Mouse (Mus musculus) intestine, postnatal 0 days (tissue): ENCODE results near the gene Cmklr1. TPM values are rescaled to one million over a fixed set of nuclear protein-coding genes. Genes with fewer than 3 reads are reported as not detected.

ENCODE experiments used
- ATAC-seq: fragments of 200-750 bp; cut with Nextera tagmentation; 2 replicates; pipeline ENCODE4 v1.8.0; 2017; ENCODE audit warnings: mild to moderate bottlenecking, moderate TSS enrichment, moderate library complexity
- H3K27ac ChIP-seq: fragments of 300-500 bp; sonication (generic); 2 replicates; pipeline ENCODE4 v1.5.1; 2014; ENCODE audit warnings: mild to moderate bottlenecking, low read depth, low read length, moderate library complexity
- H3K27me3 ChIP-seq: fragments of 300-500 bp; sonication (generic); replicated peaks from 2 replicates; pipeline ENCODE4 v1.6.1; 2014; ENCODE audit warnings: low read length, mixed read lengths; ENCODE audit not compliant: control insufficient read depth, insufficient read depth
- H3K36me3 ChIP-seq: fragments of 300-500 bp; sonication (generic); 2 replicates; pipeline ENCODE4 v1.6.1; 2014; ENCODE audit warnings: mild to moderate bottlenecking, moderate library complexity; ENCODE audit not compliant: control insufficient read depth, insufficient read depth
- H3K4me1 ChIP-seq: fragments of 300-500 bp; sonication (generic); replicated peaks from 2 replicates; pipeline ENCODE4 v1.6.1; 2014; ENCODE audit warnings: antibody characterized with exemption, low read length, mixed read lengths; ENCODE audit not compliant: control insufficient read depth, insufficient read depth
- H3K4me2 ChIP-seq: fragments of 300-500 bp; sonication (generic); replicated peaks from 2 replicates; pipeline ENCODE4 v1.6.1; 2014; ENCODE audit warnings: low read depth, mild to moderate bottlenecking, moderate library complexity
- H3K4me3 ChIP-seq: fragments of 300-500 bp; sonication (generic); 2 replicates; pipeline ENCODE4 v1.5.1; 2014; ENCODE audit warnings: low read depth, low read length
- H3K9ac ChIP-seq: fragments of 300-500 bp; sonication (generic); 2 replicates; pipeline ENCODE4 v1.6.1; 2014; ENCODE audit warnings: mild to moderate bottlenecking, low read depth, low read length
- H3K9me3 ChIP-seq: fragments of 300-500 bp; sonication (generic); 2 replicates; pipeline ENCODE4 v1.6.1; 2016; ENCODE audit warnings: mixed run types; ENCODE audit not compliant: control insufficient read depth
- CTCF ChIP-seq: sonication (generic); IDR thresholded peaks from 2 replicates; pipeline ENCODE4 v1.5.1; 2016; ENCODE audit warnings: low read depth, mild to moderate bottlenecking, control low read depth, antibody characterized with exemption, moderate library complexity
- WGBS: fragments of 180-500 bp; shearing (Covaris S2); extraction: QIAGEN DNeasy Blood & Tissue Kit; methylation state at CpG from one replicate; pipeline ENCODE4 v1.1.7; 2014; 5-methylcytosine and 5-hydroxymethylcytosine counted together
- polyA plus RNA-seq: library from polyadenylated mRNA; unstranded; fragments of >200 nt; fragmentation: Nextera tagmentation; extraction: Ambion mirVana; gene quantifications from 2 replicates; pipeline ENCODE4 v1.2.1, GENCODE M21; 2015

The Cmklr1 gene
- polyA plus RNA-seq, 1 experiment from 2014 or later, result 2.1 TPM

DNA sequence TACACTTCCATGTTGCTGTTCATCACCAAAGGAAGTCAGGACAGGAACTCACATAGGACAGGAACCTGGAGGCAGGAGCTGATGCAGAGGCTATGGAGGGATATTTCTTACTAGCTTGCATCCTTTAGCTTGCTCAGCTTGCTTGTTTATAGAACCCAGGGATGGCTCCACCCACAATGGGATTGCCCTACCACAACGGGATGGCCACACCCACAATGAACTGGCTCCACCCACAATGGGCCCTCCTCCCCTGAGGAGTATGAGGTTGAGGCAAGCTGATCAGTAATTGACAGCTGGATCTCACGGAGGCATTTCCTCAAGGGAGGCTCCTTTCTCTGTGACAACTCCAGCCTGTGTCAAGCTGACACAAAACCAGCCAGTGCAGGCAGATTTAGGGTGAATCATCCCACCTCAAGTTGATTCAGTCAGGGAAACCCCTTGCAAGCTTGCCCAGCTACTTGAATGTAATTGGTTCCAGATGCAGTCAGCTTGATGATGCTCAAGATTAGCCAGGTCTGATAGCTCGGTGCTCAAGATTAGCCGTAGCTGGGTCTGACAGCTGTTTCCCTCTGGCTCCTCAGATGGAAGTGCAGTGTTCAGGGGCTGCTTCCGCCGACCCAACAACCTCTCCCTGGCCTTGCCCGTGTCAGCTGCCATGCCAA, 80.0 kb downstream of the Cmklr1 start:
- H3K4me2 ChIP-seq, result no peak overlapping the region
- H3K27me3 ChIP-seq, result no peaks in the 10 kb centered on the region
- H3K9me3 ChIP-seq, result no peaks in the 10 kb centered on the region
- no peak overlapping the region for H3K4me3 ChIP-seq
- ATAC-seq, result no peak
- H3K9ac ChIP-seq, result no peak overlapping the region
- 51% methylated on average over 7 of the region's 7 CpGs for WGBS
- no peaks in the 10 kb centered on the region for H3K4me1 ChIP-seq
- H3K27ac ChIP-seq, result no peak overlapping the region
- H3K36me3 ChIP-seq, result no peaks in the 10 kb centered on the region; the same call in 1 of the 2 replicates
- no peak for TF ChIP-seq CTCF

GRCm38 (mm10) chr5:113565858-113566257, 84.4 kb downstream of the Cmklr1 start:
- H3K4me3 ChIP-seq, result no peak overlapping the region
- H3K36me3 ChIP-seq, result no peaks in the 10 kb centered on the region
- H3K27ac ChIP-seq, result no peak overlapping the region
- no peaks in the 10 kb centered on the region for H3K9me3 ChIP-seq
- H3K9ac ChIP-seq, result no peak overlapping the region
- H3K27me3 ChIP-seq, result no peaks in the 10 kb centered on the region
- no peaks in the 10 kb centered on the region for H3K4me1 ChIP-seq
- WGBS, result 63% methylated on average over 12 of the region's 12 CpGs
- TF ChIP-seq CTCF, result no peak
- ATAC-seq, result no peak
- no peak overlapping the region for H3K4me2 ChIP-seq

GRCm38 (mm10) chr5:113565101-113565854, 84.9 kb downstream of the Cmklr1 start:
- H3K4me2 ChIP-seq, result no peak overlapping the region
- 76% methylated on average over 10 of the region's 10 CpGs for WGBS
- no peak overlapping the region for H3K9ac ChIP-seq
- H3K9me3 ChIP-seq, result no peaks in the 10 kb centered on the region
- ATAC-seq, result no peak
- H3K27ac ChIP-seq, result no peak overlapping the region
- no peak overlapping the region for H3K4me3 ChIP-seq
- H3K36me3 ChIP-seq, result no peaks in the 10 kb centered on the region
- no peak for TF ChIP-seq CTCF
- no peaks in the 10 kb centered on the region for H3K27me3 ChIP-seq
- H3K4me1 ChIP-seq, result no peaks in the 10 kb centered on the region

GRCm38 (mm10) chr5:113564463-113564862, 85.8 kb downstream of the Cmklr1 start:
- WGBS, result 22% methylated on average over 4 of the region's 4 CpGs
- H3K27me3 ChIP-seq, result no peaks in the 10 kb centered on the region
- no peak overlapping the region for H3K4me3 ChIP-seq

More at GRCm38 (mm10) chr5:113564463-113564862, 85.8 kb downstream of the Cmklr1 start:
- Histone ChIP-seq H3K9me3 (no peaks in the 10 kb centered on the region), H3K4me2 (no peak overlapping the region), H3K36me3 (no peaks in the 10 kb centered on the region), H3K9ac (no peak overlapping the region), H3K27ac (no peak overlapping the region), H3K4me1 (no peaks in the 10 kb centered on the region)
- ATAC-seq, result no peak
- TF ChIP-seq CTCF, result no peak

Other genes starting within 250 kb of the Cmklr1 start
- gene Wscd2, start 160.1 kb downstream of the Cmklr1 start, polyA plus RNA-seq, result 4.2 and 4.9 TPM in 2 replicates
- gene 1700069L16Rik, start 74.3 kb upstream of the Cmklr1 start, polyA plus RNA-seq, result not detected in 2 replicates
- 4.6 and 5.0 TPM in 2 replicates for gene Ficd, start 85.4 kb upstream of the Cmklr1 start, polyA plus RNA-seq
- gene Sart3, start 122.1 kb upstream of the Cmklr1 start, polyA plus RNA-seq, result 9.1 and 9.2 TPM in 2 replicates
- 133 and 145 TPM in 2 replicates for gene Iscu, start 122.3 kb upstream of the Cmklr1 start, polyA plus RNA-seq
- gene Tmem119, start 150.1 kb upstream of the Cmklr1 start, polyA plus RNA-seq, result 21.1 and 23.0 TPM in 2 replicates
- 2.9 and 3.2 TPM in 2 replicates for gene Selplg, start 182.2 kb upstream of the Cmklr1 start, polyA plus RNA-seq